Mouse (Mus musculus): Measurements from ENCODE around the gene Acvr1b. TPM values are rescaled to one million over a fixed set of nuclear protein-coding genes. Genes with fewer than 3 reads are reported as not detected.

The Acvr1b gene
- polyA plus RNA-seq, 1 experiment from 2014 or later: 14.3 TPM

- Histone ChIP-seq H3K4me3 (no peak overlapping the region), H3K27ac (no peak overlapping the region), H3K9ac (no peak overlapping the region), H3K27me3 (peaks cover 11% of the 10 kb centered on the region; the same call in 1 of the 2 replicates), H3K36me3 (ENCODE audit: poor library complexity, severe bottlenecking) (no peaks in the 10 kb centered on the region), H3K9me3 (replicated peaks) (no peaks in the 10 kb centered on the region), H3K4me2 (no peak overlapping the region), H3K4me1 (peaks cover 12% of the 10 kb centered on the region)
- no peak for ATAC-seq
- 88% methylated on average over 5 of the region's 5 CpGs for WGBS
Measured at GRCm38 (mm10) chr15:101251930-101252329, 78.1 kb downstream of the Acvr1b start.

- Histone ChIP-seq H3K4me2 (no peak overlapping the region), H3K36me3 (ENCODE audit: poor library complexity, severe bottlenecking) (no peaks in the 10 kb centered on the region), H3K4me1 (peaks cover 9% of the 10 kb centered on the region), H3K9me3 (replicated peaks) (no peaks in the 10 kb centered on the region), H3K27ac (no peak overlapping the region), H3K27me3 (peaks cover 11% of the 10 kb centered on the region; the same call in 1 of the 2 replicates), H3K9ac (no peak overlapping the region), H3K4me3 (no peak overlapping the region)
- WGBS: 88% methylated on average over 6 of the region's 6 CpGs
- ATAC-seq: no peak
Measured at GRCm38 (mm10) chr15:101252614-101253013, 78.7 kb downstream of the Acvr1b start.

GRCm38 (mm10) chr15:101253563-101253885 is 79.7 kb downstream of the Acvr1b start:
- Histone ChIP-seq H3K4me1 (peaks cover 9% of the 10 kb centered on the region), H3K36me3 (ENCODE audit: poor library complexity, severe bottlenecking) (no peaks in the 10 kb centered on the region), H3K4me3 (peak overlapping the region; percentile 62), H3K27me3 (peaks cover 11% of the 10 kb centered on the region; the same call in 1 of the 2 replicates), H3K4me2 (peak overlapping the region; percentile 81), H3K27ac (no peak overlapping the region), H3K9me3 (replicated peaks) (no peaks in the 10 kb centered on the region), H3K9ac (peak overlapping the region; percentile 84)
- WGBS: 30% methylated on average over 3 of the region's 3 CpGs
- peak; percentile 67 for ATAC-seq

- peak; percentile 80 for ATAC-seq
- Histone ChIP-seq H3K36me3 (ENCODE audit: poor library complexity, severe bottlenecking) (no peaks in the 10 kb centered on the region), H3K4me1 (peaks cover 9% of the 10 kb centered on the region), H3K27ac (no peak within 1 kb of the TSS), H3K9me3 (replicated peaks) (no peaks in the 10 kb centered on the region), H3K9ac (peak within 1 kb of the TSS; percentile 84), H3K27me3 (peaks cover 11% of the 10 kb centered on the region; the same call in 1 of the 2 replicates), H3K4me3 (peak within 1 kb of the TSS; percentile 62), H3K4me2 (peak within 1 kb of the TSS; percentile 81)
- WGBS: 1% methylated on average over 55 of the region's 82 CpGs
Measured at GRCm38 (mm10) chr15:101253886-101254795, 80.3 kb downstream of the Acvr1b start, which contains the start of gene Nr4a1. Nr4a1 (plus strand) TSS chr15:101254269.

- 85% methylated on average over 7 of the region's 7 CpGs for WGBS
- Histone ChIP-seq H3K36me3 (ENCODE audit: poor library complexity, severe bottlenecking) (no peaks in the 10 kb centered on the region), H3K4me1 (peaks cover 9% of the 10 kb centered on the region), H3K27ac (no peak overlapping the region), H3K4me3 (no peak overlapping the region), H3K9me3 (replicated peaks) (no peaks in the 10 kb centered on the region), H3K4me2 (no peak overlapping the region), H3K9ac (no peak overlapping the region), H3K27me3 (peaks cover 11% of the 10 kb centered on the region; the same call in 1 of the 2 replicates)
- ATAC-seq: no peak
Measured at GRCm38 (mm10) chr15:101255842-101256462, 82.1 kb downstream of the Acvr1b start.

- Histone ChIP-seq H3K9me3 (replicated peaks) (no peaks in the 10 kb centered on the region), H3K4me3 (no peak overlapping the region), H3K4me2 (no peak overlapping the region), H3K27ac (no peak overlapping the region), H3K9ac (no peak overlapping the region), H3K27me3 (peaks cover 11% of the 10 kb centered on the region; the same call in 1 of the 2 replicates), H3K36me3 (ENCODE audit: poor library complexity, severe bottlenecking) (no peaks in the 10 kb centered on the region), H3K4me1 (peaks cover 9% of the 10 kb centered on the region)
- 86% methylated on average over 14 of the region's 14 CpGs for WGBS
- no peak for ATAC-seq
Measured at GRCm38 (mm10) chr15:101256463-101257206, 82.8 kb downstream of the Acvr1b start.

- H3K4me2 ChIP-seq: no peak overlapping the region
- H3K9ac ChIP-seq: no peak overlapping the region
- no peak overlapping the region for H3K27ac ChIP-seq
- H3K36me3 ChIP-seq (ENCODE audit: poor library complexity, severe bottlenecking): no peaks in the 10 kb centered on the region
- no peak for ATAC-seq
- WGBS: 87% methylated on average over 11 of the region's 11 CpGs
- no peaks in the 10 kb centered on the region for H3K9me3 ChIP-seq (replicated peaks)
- H3K4me3 ChIP-seq: no peak overlapping the region
- H3K4me1 ChIP-seq: peaks cover 9% of the 10 kb centered on the region
- H3K27me3 ChIP-seq: 0 out of 2 replicates have a peak, but pooled peaks cover under 1% of the 10 kb centered on the region
Measured at GRCm38 (mm10) chr15:101258420-101258819, 84.6 kb downstream of the Acvr1b start.

GRCm38 (mm10) chr15:101259922-101260321 is 86.1 kb downstream of the Acvr1b start:
- H3K9me3 ChIP-seq (replicated peaks): no peaks in the 10 kb centered on the region
- ATAC-seq: no peak
- H3K4me1 ChIP-seq: peaks cover under 1% of the 10 kb centered on the region
- H3K27me3 ChIP-seq: no peaks in the 10 kb centered on the region; the same call in 1 of the 2 replicates
- no peak overlapping the region for H3K9ac ChIP-seq
- H3K4me2 ChIP-seq: no peak overlapping the region
- 85% methylated on average over 3 of the region's 3 CpGs for WGBS
- no peak overlapping the region for H3K27ac ChIP-seq
- no peaks in the 10 kb centered on the region for H3K36me3 ChIP-seq (ENCODE audit: poor library complexity, severe bottlenecking)
- no peak overlapping the region for H3K4me3 ChIP-seq

- Histone ChIP-seq H3K9me3 (replicated peaks) (no peaks in the 10 kb centered on the region), H3K4me2 (no peak overlapping the region), H3K27ac (no peak overlapping the region), H3K36me3 (ENCODE audit: poor library complexity, severe bottlenecking) (no peaks in the 10 kb centered on the region), H3K4me1 (no peaks in the 10 kb centered on the region), H3K9ac (no peak overlapping the region), H3K27me3 (peaks cover 2% of the 10 kb centered on the region), H3K4me3 (no peak overlapping the region)
- WGBS: 74% methylated on average over 10 of the region's 10 CpGs
- ATAC-seq: no peak
Measured at GRCm38 (mm10) chr15:101260387-101260786, 86.5 kb downstream of the Acvr1b start.

GRCm38 (mm10) chr15:101260874-101261622 is 87.2 kb downstream of the Acvr1b start:
- H3K36me3 ChIP-seq (ENCODE audit: poor library complexity, severe bottlenecking): no peaks in the 10 kb centered on the region
- no peak overlapping the region for H3K4me3 ChIP-seq
- H3K27me3 ChIP-seq: peaks cover 8% of the 10 kb centered on the region
- WGBS: 70% methylated on average over 13 of the region's 13 CpGs
- H3K9me3 ChIP-seq (replicated peaks): no peaks in the 10 kb centered on the region
- no peak for ATAC-seq
- H3K4me1 ChIP-seq: peaks cover 6% of the 10 kb centered on the region
- no peak overlapping the region for H3K9ac ChIP-seq
- H3K27ac ChIP-seq: no peak overlapping the region
- H3K4me2 ChIP-seq: no peak overlapping the region

- no peaks in the 10 kb centered on the region for H3K36me3 ChIP-seq (ENCODE audit: poor library complexity, severe bottlenecking)
- H3K4me3 ChIP-seq: no peak overlapping the region
- H3K4me2 ChIP-seq: no peak overlapping the region
- 77% methylated on average over 5 of the region's 5 CpGs for WGBS
- no peaks in the 10 kb centered on the region for H3K9me3 ChIP-seq (replicated peaks)
- no peak for ATAC-seq
- peaks cover 23% of the 10 kb centered on the region for H3K27me3 ChIP-seq
- H3K9ac ChIP-seq: no peak overlapping the region
- H3K27ac ChIP-seq: no peak overlapping the region
- H3K4me1 ChIP-seq: peaks cover 16% of the 10 kb centered on the region
Measured at GRCm38 (mm10) chr15:101262502-101262901, 88.6 kb downstream of the Acvr1b start.
